Mouse (Mus musculus) olfactory bulb, adult 2 months (tissue): ENCODE measurements around the gene Cox7a1. TPM values are rescaled to one million over a fixed set of nuclear protein-coding genes. Genes with fewer than 3 reads are reported as not detected.

ENCODE experiments used
- H3K27ac ChIP-seq: fragments of 200-500 bp; 2 replicates; pipeline ENCODE4 v1.5.1; 2012; ENCODE audit warnings: low read depth, low read length; ENCODE audit not compliant: insufficient read depth
- H3K4me1 ChIP-seq: fragments of 200-500 bp; 2 replicates; pipeline ENCODE4 v1.6.1; 2012; ENCODE audit warnings: low read length; ENCODE audit not compliant: control insufficient read depth, insufficient read depth
- H3K4me3 ChIP-seq: fragments of 200-500 bp; 2 replicates; pipeline ENCODE4 v1.5.1; 2012; ENCODE audit warnings: mild to moderate bottlenecking, low read depth, low read length, moderate library complexity; ENCODE audit not compliant: insufficient read depth
- CTCF ChIP-seq: fragments of 200-500 bp; IDR thresholded peaks from 2 replicates; pipeline ENCODE4 v1.5.1; 2012; ENCODE audit warnings: low read depth, mild to moderate bottlenecking, low read length, moderate library complexity; ENCODE audit not compliant: insufficient read depth
- POLR2A ChIP-seq: fragments of 200-500 bp; IDR thresholded peaks from 2 replicates; pipeline ENCODE4 v1.6.1; 2012; ENCODE audit warnings: mild to moderate bottlenecking, low read depth, low read length, moderate library complexity; ENCODE audit not compliant: insufficient read depth
- WGBS: fragments of 180-500 bp; shearing (Covaris S2); methylation state at CpG from one replicate; pipeline ENCODE4 v1.1.7; 2018; 5-methylcytosine and 5-hydroxymethylcytosine counted together
- polyA plus RNA-seq: library from polyadenylated mRNA; stranded (reverse); fragments of >200 nt; gene quantifications from 2 replicates; pipeline ENCODE4 v1.2.4, GENCODE M21; 2012; ENCODE audit warnings: low replicate concordance; ENCODE audit not compliant: missing spikeins, insufficient read depth, insufficient read length

Cox7a1 gene
- polyA plus RNA-seq, 1 experiment: not detected

DNA sequence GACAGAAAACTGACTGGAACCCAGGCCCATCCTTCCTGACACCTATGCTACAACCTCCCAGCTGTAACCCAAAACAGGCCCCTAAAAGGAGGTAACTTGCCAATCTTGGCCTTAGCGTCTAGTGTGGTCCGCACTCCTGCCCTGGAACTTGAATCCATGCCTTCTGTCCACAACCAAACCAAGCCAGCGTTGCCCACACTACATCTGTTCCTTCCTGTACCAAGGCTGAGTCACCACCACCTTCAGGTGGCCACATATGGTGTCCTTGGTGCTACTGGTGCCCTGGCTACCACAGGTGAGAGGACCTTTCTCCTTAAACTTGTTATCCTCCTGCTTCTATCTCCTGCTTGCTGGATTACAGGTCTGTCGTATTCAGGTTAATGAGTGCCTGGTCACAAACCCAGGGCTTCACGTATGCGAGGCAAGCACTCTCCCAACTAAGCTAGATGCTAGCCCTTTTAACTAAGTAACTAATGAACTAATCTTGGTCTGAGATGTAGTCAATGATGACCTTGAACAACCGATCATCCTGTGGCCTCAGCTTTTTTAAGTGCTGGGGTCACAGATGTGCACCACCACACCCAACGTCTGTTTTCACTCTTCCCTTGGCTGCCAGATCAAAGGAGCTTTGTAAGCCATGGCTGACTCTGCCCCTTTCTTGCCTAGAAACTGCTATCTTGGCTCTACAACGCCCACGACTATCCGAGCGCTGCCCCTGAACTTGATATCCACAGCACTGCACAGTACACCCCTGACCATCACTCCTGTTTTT lies 4.6 kb downstream of the Cox7a1 start:
- no peak overlapping the region for H3K4me3 ChIP-seq
- peaks cover 10% of the 10 kb centered on the region for H3K4me1 ChIP-seq
- WGBS: 82% methylated on average over 12 of the region's 12 CpGs
- H3K27ac ChIP-seq: no peak overlapping the region
- TF ChIP-seq POLR2A: no peak
- no peak for TF ChIP-seq CTCF

DNA sequence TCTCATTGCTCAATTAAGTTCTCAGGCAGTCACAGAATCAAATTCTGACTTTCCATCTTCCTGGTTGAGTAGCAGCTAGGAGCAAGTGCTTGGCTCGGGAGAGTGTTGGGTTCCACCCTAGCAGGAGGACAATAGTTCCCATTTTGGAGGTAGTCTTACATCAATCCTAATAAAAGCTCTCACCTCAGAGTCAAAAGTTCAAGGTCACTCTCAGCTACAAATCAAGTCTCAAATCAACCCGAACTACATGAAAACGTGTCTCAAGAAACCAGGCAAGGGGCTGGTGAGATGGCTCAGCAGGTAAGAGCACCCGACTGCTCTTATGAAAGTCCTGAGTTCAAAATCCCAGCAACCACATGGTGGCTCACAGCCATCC lies 5.2 kb downstream of the Cox7a1 start:
- peaks cover 7% of the 10 kb centered on the region for H3K4me1 ChIP-seq
- no peak overlapping the region for H3K27ac ChIP-seq
- 88% methylated on average over 4 of the region's 4 CpGs for WGBS
- TF ChIP-seq POLR2A (no peak), CTCF (no peak)
- no peak overlapping the region for H3K4me3 ChIP-seq

DNA sequence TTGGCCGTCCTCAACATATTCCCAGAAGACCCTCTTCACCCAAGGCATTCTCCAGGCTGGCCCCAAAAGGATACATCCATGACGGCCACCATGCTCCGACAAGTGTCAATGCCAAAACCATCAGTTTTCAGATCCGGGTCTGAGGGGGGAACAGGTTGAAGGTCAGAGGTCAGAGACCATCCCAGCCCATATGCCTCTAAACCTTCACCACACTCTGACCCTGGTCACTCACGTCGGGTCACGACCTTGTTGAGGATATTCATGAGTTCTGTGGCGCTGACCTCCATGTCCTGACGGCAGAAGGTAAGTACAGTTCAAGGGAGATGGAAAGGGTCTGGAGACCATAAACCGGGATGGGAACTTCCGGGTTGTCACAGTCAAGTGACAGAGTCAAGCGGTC lies 8.1 kb downstream of the Cox7a1 start:
- no peak for TF ChIP-seq CTCF
- TF ChIP-seq POLR2A: no peak
- Histone ChIP-seq H3K27ac (no peak overlapping the region), H3K4me1 (peaks cover 7% of the 10 kb centered on the region), H3K4me3 (no peak overlapping the region)
- WGBS: 90% methylated on average over 12 of the region's 12 CpGs

DNA sequence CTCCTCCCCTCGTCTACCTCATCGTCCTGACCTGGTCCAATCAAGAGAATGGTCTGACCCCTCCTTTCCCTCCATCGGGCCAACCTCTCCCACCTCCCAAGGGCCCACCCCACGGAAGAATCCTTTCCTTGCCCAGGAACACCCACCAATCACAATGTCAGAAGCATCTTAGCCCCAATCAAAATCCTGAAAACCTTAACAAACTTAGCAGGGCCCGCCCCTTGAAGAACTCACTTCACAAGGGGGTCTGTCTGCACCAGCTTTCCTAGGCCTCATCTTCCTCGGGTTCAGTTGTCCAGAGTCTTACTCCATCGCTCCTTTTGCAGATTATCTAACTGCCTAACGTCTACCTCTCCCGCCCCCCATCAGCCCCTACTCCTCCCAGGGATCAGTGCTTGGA lies 9.1 kb downstream of the Cox7a1 start:
- Histone ChIP-seq H3K27ac (no peak overlapping the region), H3K4me1 (peaks cover 7% of the 10 kb centered on the region), H3K4me3 (no peak overlapping the region)
- no peak for TF ChIP-seq CTCF
- TF ChIP-seq POLR2A: no peak
- 42% methylated on average over 9 of the region's 9 CpGs for WGBS

DNA sequence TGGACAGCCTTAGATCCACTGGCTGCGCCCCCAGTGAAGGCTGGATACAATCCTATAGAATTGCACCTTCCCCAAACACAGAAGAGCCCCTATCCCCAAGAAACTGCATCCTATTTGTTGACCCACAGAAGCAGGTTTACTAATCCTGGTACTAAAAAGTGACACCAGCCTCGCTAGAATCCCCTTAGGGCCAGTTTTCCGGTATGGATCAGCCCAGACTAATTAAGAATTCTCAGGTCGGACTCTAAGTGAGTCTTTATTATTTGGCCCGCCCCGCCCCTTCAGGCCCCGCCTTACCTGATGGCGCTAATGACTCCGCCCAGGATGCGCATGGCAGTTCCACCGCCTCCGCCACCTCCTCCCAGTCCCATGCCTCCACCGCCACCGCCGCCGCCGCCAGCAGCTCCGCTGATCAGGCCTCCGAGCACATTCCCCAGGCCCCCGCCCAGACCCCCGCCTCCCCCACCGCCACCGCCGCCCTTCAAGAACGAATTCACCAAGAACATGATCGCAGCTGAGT lies 9.7 kb downstream of the Cox7a1 start:
- Histone ChIP-seq H3K4me1 (peaks cover 7% of the 10 kb centered on the region), H3K27ac (no peak overlapping the region), H3K4me3 (peak overlapping the region; percentile 92)
- no peak for TF ChIP-seq CTCF
- no peak for TF ChIP-seq POLR2A
- 1% methylated on average over 26 of the region's 26 CpGs for WGBS

DNA sequence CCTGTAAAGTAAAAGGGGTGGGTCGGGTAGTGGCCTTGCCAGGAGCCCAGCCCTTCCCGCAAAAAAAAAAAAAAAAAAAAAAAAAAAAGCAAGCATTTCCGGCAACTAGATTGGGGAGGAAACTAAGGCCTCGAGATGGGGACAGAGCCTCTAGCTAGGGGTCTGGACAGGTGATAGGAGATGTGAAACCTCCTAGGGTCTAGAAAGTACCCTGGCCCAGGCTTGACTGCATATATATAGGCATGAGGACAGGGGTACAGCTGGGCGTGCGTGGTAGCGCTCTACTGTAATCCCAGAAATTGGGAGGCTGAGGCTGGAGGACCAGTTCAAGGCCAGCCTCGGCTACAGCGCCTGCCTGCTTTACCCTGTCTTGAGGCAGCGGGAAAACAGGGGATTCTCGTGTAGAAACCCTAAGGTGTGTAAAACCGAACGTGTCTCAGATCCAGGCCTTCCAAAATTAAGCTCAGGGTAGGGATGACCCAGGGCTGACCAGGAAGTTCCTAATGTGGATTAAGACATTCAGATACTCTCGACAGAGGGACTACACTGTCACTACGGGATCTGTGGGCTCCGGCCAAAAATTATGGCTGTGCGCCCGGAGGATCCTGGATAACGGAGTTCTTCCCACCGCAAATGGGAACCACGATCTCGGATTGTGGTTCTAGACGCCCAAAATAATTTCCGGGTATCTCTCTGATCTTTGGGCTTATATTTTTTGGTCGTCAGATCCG lies 10.3 kb downstream of the Cox7a1 start:
- WGBS: under 1% methylated on average over 26 of the region's 26 CpGs
- TF ChIP-seq POLR2A (no peak), CTCF (0 out of 2 replicates have a peak, but pooled peaks have one; percentile 2)
- H3K4me3 ChIP-seq: peak overlapping the region; percentile 92
- H3K27ac ChIP-seq: peak overlapping the region; percentile 54
- H3K4me1 ChIP-seq: peaks cover 7% of the 10 kb centered on the region

DNA sequence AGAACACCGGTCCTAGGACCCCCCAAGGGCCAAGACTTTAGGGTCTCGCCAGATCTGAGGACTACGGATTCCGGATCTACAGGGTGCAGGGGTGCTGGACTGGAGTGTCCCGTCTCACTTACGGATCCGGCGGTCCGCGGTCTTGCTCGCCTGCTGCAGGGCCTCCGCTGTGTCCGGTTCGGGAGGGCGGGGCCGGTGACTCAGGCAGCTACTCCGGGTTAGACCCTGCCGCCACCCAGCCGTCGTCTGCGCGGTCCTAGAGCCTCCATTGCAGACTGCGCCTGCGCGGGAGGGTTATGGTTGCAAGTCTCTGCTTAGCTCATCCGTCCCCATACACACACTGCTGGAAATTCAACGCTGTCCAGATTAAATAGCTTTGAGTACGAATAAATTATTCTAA lies 10.9 kb downstream of the Cox7a1 start:
- peaks cover 7% of the 10 kb centered on the region for H3K4me1 ChIP-seq
- TF ChIP-seq CTCF: no peak
- TF ChIP-seq POLR2A: peak; percentile 51
- under 1% methylated on average over 28 of the region's 28 CpGs for WGBS
- peak overlapping the region; percentile 54 for H3K27ac ChIP-seq
- peak overlapping the region; percentile 92 for H3K4me3 ChIP-seq

DNA sequence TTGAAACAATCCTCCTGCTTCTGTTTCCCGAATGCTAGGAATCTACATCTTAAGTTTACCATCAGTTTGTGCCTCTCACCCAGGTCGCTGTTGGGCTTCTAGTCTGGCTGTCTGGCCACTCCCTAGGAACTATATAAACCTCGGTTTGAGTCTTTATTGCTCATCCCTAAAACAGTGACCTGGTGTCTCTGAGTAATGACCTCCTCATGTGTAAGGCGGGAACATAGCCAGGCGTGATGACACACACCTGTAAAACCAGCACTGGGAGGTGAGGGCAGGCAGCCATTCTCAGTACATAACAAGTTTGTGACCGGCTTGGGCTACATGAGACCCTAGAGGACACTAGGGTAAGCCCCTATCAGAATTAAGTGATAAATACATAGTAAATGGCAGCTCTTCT lies 11.5 kb downstream of the Cox7a1 start:
- Histone ChIP-seq H3K4me3 (no peak overlapping the region), H3K27ac (no peak overlapping the region), H3K4me1 (peaks cover 7% of the 10 kb centered on the region)
- 74% methylated on average over 6 of the region's 6 CpGs for WGBS
- TF ChIP-seq CTCF (no peak), POLR2A (no peak)

DNA sequence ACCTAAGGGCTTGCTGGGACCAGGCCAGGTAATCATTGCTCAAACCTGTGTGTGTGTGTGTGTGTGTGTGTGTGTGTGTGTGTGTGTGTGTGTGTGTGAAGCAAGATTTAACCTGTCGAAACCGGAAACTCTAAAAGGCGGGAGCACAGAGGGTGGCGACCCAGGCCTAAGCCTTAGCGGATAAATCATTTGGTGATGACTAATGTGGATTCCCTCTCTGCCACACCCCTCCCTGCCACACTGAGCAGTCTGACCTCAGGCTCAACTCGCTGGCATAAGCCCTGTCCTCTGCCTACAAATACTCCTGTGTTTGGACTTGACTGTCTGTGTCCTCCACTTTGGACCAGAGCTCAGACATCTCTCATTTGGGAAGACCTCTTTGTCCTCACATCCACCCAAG lies 12.2 kb downstream of the Cox7a1 start:
- TF ChIP-seq POLR2A (no peak), CTCF (no peak)
- no peak overlapping the region for H3K4me3 ChIP-seq
- 73% methylated on average over 6 of the region's 6 CpGs for WGBS

More for the DNA sequence above, 12.2 kb downstream of the Cox7a1 start:
- H3K27ac ChIP-seq: no peak overlapping the region
- H3K4me1 ChIP-seq: peaks cover 7% of the 10 kb centered on the region
